Mouse (Mus musculus) G1E (cell line): ENCODE measurements around the gene Otop2.

Source experiments
- CTCF ChIP-seq: IDR thresholded peaks from 2 replicates; pipeline ENCODE4 v1.5.1; 2012; ENCODE audit warnings: low read depth, low read length, inconsistent platforms, mixed read lengths
- POLR2AphosphoS5 ChIP-seq: IDR thresholded peaks from 2 replicates; pipeline ENCODE4 v1.6.1; 2012; ENCODE audit warnings: low read depth, low read length, inconsistent platforms; ENCODE audit not compliant: insufficient replicate concordance
- TAL1 ChIP-seq: conservative IDR thresholded peaks from 2 replicates; pipeline ENCODE4 v1.6.1; 2012; ENCODE audit warnings: low read depth, low read length, inconsistent platforms, mixed read lengths

GRCm38 (mm10) chr11:115377854-115378253 is 70.9 kb downstream of the Otop2 start:
- TF ChIP-seq CTCF: no peak
- TF ChIP-seq TAL1: no peak
- TF ChIP-seq POLR2AphosphoS5: no peak
